Mouse (Mus musculus) testis, adult 2 months (tissue): ENCODE results near the gene Palld. TPM values are rescaled to one million over a fixed set of nuclear protein-coding genes. Genes with fewer than 3 reads are reported as not detected.

Source experiments
- H3K27ac ChIP-seq: fragments of 200-500 bp; 2 replicates; pipeline ENCODE4 v1.5.1; 2012; ENCODE audit warnings: low read depth, low read length; ENCODE audit not compliant: control insufficient read depth, insufficient read depth
- H3K27me3 ChIP-seq: fragments of 200-500 bp; 2 replicates; pipeline ENCODE4 v1.6.1; 2012; ENCODE audit warnings: mild to moderate bottlenecking, low read length, moderate library complexity; ENCODE audit not compliant: control insufficient read depth, insufficient read depth
- H3K36me3 ChIP-seq: fragments of 200-500 bp; 2 replicates; pipeline ENCODE4 v1.6.1; 2012; ENCODE audit warnings: mild to moderate bottlenecking, low read length; ENCODE audit not compliant: control insufficient read depth, insufficient read depth
- H3K4me1 ChIP-seq: fragments of 200-500 bp; 2 replicates; pipeline ENCODE4 v1.6.1; 2012; ENCODE audit warnings: low read length; ENCODE audit not compliant: control insufficient read depth, insufficient read depth
- H3K4me3 ChIP-seq: fragments of 200-500 bp; 2 replicates; pipeline ENCODE4 v1.5.1; 2012; ENCODE audit warnings: low read depth, mild to moderate bottlenecking, low read length, moderate library complexity, mixed read lengths; ENCODE audit not compliant: control insufficient read depth
- CTCF ChIP-seq: fragments of 200-500 bp; IDR thresholded peaks from 2 replicates; pipeline ENCODE4 v1.5.1; 2012; ENCODE audit warnings: low read depth, mild to moderate bottlenecking, inconsistent platforms, low read length, moderate library complexity; ENCODE audit not compliant: control insufficient read depth, insufficient read depth, insufficient replicate concordance
- POLR2A ChIP-seq: fragments of 200-500 bp; IDR thresholded peaks from 2 replicates; pipeline ENCODE4 v1.6.1; 2012; ENCODE audit warnings: low read depth, mild to moderate bottlenecking, inconsistent platforms, low read length, moderate library complexity; ENCODE audit not compliant: control insufficient read depth
- polyA plus RNA-seq: library from polyadenylated mRNA; depleted of rRNA; stranded (reverse); fragments of >200 nt; gene quantifications from 2 replicates; pipeline ENCODE4 v1.2.3, GENCODE M21; 2012; rRNA removed

The Palld gene
- polyA plus RNA-seq, 1 experiment = 7.8 TPM

DNA sequence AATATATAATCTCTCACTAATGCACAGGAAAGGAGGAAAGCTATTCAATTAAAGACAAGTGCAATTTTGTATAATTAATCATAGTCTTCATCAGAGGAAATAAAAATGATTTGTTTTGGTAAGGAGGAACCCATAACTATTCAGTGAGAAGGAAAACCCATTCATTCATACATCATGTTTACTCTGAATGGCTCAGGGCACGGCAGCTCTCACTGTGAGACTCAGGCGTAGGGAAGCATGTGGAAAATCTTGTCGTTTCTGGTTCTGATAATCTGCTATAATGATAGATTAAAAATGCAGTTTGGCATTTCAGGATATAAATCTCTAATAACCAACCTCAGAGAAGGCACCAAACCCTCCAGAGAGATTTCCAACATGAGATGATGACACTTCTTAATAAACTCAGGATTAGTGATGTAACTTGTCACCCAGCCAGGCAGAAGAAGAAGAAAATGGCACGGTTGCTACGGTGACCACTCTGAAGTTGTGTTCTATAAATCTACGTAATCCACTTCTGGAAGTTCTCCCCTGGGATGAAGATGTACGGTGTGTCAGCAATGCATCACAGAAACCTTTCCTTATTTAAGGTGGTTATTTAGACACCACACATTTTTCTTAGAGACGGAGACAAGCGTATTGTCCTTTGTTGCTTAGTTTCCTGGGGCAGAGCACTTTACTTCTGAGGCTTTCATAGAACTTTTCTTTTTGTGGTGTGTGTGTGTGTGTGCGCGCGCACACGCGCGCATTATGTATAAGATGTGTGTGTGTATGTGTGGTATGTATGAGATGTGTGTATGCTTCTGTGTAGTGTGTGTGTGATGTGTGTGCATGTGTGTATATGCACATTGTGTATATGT is 435.6 kb downstream of the Palld start:
- H3K4me3 ChIP-seq = no peak overlapping the region
- no peak for TF ChIP-seq POLR2A
- no peak for TF ChIP-seq CTCF
- H3K27ac ChIP-seq = no peak overlapping the region
- no peaks in the 10 kb centered on the region for H3K27me3 ChIP-seq
- no peaks in the 10 kb centered on the region for H3K36me3 ChIP-seq
- no peaks in the 10 kb centered on the region for H3K4me1 ChIP-seq

DNA sequence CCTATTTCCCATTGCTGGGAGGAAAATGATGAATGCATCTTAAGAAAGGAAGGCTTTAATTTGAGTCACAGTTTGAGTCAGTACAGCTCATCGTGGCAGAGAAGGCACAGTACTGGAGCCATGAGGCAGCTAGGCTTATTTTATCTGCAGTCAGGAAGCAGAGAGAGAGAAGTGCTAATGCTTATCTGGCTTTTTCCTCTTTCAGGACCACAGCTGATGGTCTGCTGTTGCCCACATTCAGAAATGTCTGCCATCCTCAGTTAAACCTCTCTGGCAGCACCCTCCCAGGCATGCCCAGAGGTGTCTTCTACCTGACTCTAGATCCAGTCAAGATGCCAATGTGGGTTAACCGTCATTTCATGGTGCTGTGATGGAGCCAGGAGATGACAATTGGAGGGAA is 438.1 kb downstream of the Palld start:
- Histone ChIP-seq H3K27me3 (no peaks in the 10 kb centered on the region), H3K4me3 (no peak overlapping the region), H3K27ac (no peak overlapping the region), H3K4me1 (no peaks in the 10 kb centered on the region), H3K36me3 (no peaks in the 10 kb centered on the region)
- TF ChIP-seq CTCF (no peak), POLR2A (no peak)

DNA sequence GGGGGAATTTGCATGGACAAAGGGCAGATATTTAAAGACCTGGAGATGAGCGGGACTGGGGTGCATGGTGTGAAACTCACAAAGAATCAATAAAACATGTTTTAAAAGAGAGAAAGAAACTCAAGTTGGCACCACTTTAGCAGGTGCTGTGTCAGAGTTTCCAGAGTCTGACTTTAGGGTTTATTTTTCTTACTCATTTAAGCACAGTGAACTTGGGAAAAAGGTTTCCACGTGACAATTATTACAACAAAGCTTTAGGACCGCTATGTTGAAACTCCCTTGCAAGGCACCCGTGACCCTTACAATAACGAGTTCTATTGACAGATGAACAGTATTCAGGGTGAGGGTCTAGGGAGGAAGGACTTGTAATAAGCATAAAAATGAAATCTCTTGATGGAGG is 440.3 kb downstream of the Palld start:
- H3K4me1 ChIP-seq = no peaks in the 10 kb centered on the region
- H3K27me3 ChIP-seq = no peaks in the 10 kb centered on the region
- no peaks in the 10 kb centered on the region for H3K36me3 ChIP-seq
- H3K4me3 ChIP-seq = no peak overlapping the region
- H3K27ac ChIP-seq = no peak overlapping the region
- TF ChIP-seq CTCF (no peak), POLR2A (no peak)

Other genes starting within 250 kb of the Palld start
- gene Ddx60, start 25.4 kb upstream of the Palld start, polyA plus RNA-seq = 0.45 and 0.65 TPM in 2 replicates
- gene Anxa10, start 220.5 kb upstream of the Palld start, polyA plus RNA-seq = not detected in 2 replicates